Mouse (Mus musculus): ENCODE results near the gene Olfr1305.

Olfr1305 gene

DNA sequence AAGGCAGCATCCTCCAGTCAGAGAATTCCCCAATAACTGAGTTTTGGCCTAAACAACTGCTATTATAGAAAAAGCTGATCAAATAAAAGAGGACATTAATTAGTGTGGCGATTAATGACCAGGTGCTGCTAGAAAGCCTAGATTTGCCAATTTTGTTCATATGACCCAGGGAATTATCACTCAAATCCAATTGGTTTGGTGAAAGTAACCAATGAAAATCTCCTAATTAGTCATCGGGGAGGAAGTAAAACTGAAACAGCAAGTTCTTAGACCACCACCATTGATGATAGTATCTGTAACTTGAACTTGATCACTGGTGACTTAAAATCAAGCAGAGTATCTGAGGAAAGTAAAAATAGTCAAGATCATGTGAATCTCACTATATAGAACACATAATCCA is at the start of gene Olfr1305:
Gene Olfr1305 (minus strand): TSS at position 101 of the 400 bp plus-strand sequence.
- in situ Hi-C loops (cut with MboI, MseI), result no loop called here

DNA sequence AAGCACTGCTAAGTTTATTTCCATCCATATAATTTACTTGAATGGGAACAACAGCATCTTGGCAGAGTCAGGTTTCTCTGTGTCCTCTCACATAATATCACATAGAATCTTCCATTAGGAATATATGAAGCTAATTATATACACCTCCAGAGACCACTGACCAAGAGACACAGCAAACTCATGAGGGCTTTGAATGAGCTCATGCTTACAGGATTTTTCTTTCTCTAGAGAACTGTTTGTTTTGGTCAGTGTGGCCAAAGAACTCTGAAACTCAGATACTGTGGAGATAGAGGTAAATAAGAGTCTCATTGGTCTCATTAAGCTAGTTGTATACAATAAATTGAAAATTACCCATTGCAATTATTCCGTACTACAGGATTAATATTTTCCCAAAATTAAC is 39.2 kb upstream of the Olfr1305 start, which contains the start of gene Olfr1306:
Gene Olfr1306 (minus strand): TSS at position 101 of the 400 bp plus-strand sequence.
- in situ Hi-C loops (cut with MboI, MseI), result no loop called here

DNA sequence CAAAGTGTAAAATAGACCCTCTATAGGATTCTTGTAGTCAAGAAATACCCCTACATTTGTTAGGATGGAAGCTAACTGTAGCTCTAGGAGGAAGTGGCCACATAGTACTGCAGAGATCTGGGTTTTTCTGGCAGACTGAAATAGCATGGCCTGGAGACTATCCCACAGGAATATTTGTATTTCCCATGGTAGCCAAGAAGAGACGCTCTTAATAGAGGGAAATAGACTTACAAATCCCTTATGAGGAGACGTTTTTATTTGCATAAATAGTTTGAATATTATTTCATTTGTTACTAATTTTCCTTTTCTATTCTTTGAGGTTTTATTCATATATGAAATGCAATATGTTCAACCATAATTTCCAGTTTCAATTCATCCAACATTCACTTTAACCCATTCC is 56.7 kb downstream of the Olfr1305 start, which contains the start of gene Olfr1303:
Gene Olfr1303 (minus strand): TSS at position 101 of the 400 bp plus-strand sequence.
- in situ Hi-C loops (cut with MboI, MseI), result no loop called here
